Mouse (Mus musculus) erythroblast, embryonic 14.5 days (primary cell): ENCODE measurements at regions not wholly inside any gene's neighbourhood (a gene's known extent, or its start where the extent isn't known, plus 50 kb on each side); places are given as distances from the start of the nearest gene placed in this dataset.

ENCODE experiments used
- H3K27me3 ChIP-seq: 2 replicates; pipeline ENCODE4 v1.6.1; 2012; ENCODE audit warnings: inconsistent platforms; ENCODE audit not compliant: control insufficient read depth
- H3K36me3 ChIP-seq: 2 replicates; pipeline ENCODE4 v1.6.1; 2012; ENCODE audit warnings: mild to moderate bottlenecking, inconsistent platforms; ENCODE audit not compliant: control insufficient read depth
- H3K4me1 ChIP-seq: 2 replicates; pipeline ENCODE4 v1.6.1; 2012; ENCODE audit warnings: inconsistent platforms; ENCODE audit not compliant: control insufficient read depth
- H3K4me3 ChIP-seq: replicated peaks from 2 replicates; pipeline ENCODE3; 2012; ENCODE audit warnings: moderate library complexity, mild to moderate bottlenecking, inconsistent platforms
- H3K9me3 ChIP-seq: 2 replicates; pipeline ENCODE4 v1.6.1; 2012; ENCODE audit warnings: low read length, inconsistent platforms, mixed read lengths; ENCODE audit not compliant: control insufficient read depth
- GATA1 ChIP-seq: IDR thresholded peaks from 2 replicates; pipeline ENCODE4 v1.6.1; 2012; ENCODE audit warnings: low read length, inconsistent platforms, mixed read lengths
- TAL1 ChIP-seq: IDR thresholded peaks from 3 replicates; pipeline ENCODE4 v1.6.1; 2012; ENCODE audit warnings: low read length, inconsistent platforms, mixed read lengths

GRCm38 (mm10) chr2:19744986-19745660 is 87.6 kb downstream of the Otud1 start:
- Histone ChIP-seq H3K27me3 (no peaks in the 10 kb centered on the region), H3K4me3 (no peak overlapping the region), H3K36me3 (no peaks in the 10 kb centered on the region), H3K9me3 (peaks cover 4% of the 10 kb centered on the region), H3K4me1 (no peaks in the 10 kb centered on the region)
- TF ChIP-seq TAL1 (no peak), GATA1 (no peak)

- TF ChIP-seq GATA1 (no peak), TAL1 (no peak)
These were observed 95.2 kb downstream of the Otud1 start for GRCm38 (mm10) chr2:19752753-19753152.

GRCm38 (mm10) chr2:19753479-19753878 is 95.9 kb downstream of the Otud1 start:
- Histone ChIP-seq H3K36me3 (no peaks in the 10 kb centered on the region), H3K9me3 (no peaks in the 10 kb centered on the region), H3K4me3 (no peak overlapping the region), H3K4me1 (no peaks in the 10 kb centered on the region), H3K27me3 (no peaks in the 10 kb centered on the region)
- no peak for TF ChIP-seq TAL1
- TF ChIP-seq GATA1 = no peak

More at GRCm38 (mm10) chr2:19752753-19753152, 95.2 kb downstream of the Otud1 start:
- Histone ChIP-seq H3K4me1 (no peaks in the 10 kb centered on the region), H3K27me3 (no peaks in the 10 kb centered on the region), H3K36me3 (no peaks in the 10 kb centered on the region), H3K4me3 (no peak overlapping the region), H3K9me3 (no peaks in the 10 kb centered on the region)

- no peaks in the 10 kb centered on the region for H3K36me3 ChIP-seq
- no peak for TF ChIP-seq TAL1
- TF ChIP-seq GATA1 = no peak
- no peak overlapping the region for H3K4me3 ChIP-seq
These were observed 100.4 kb downstream of the Otud1 start for GRCm38 (mm10) chr2:19757910-19758309.

GRCm38 (mm10) chr2:19759169-19759568 is 101.6 kb downstream of the Otud1 start:
- TF ChIP-seq GATA1 (no peak), TAL1 (no peak)
- no peaks in the 10 kb centered on the region for H3K4me1 ChIP-seq

More at GRCm38 (mm10) chr2:19757910-19758309, 100.4 kb downstream of the Otud1 start:
- H3K27me3 ChIP-seq = no peaks in the 10 kb centered on the region
- no peaks in the 10 kb centered on the region for H3K4me1 ChIP-seq
- no peaks in the 10 kb centered on the region for H3K9me3 ChIP-seq

GRCm38 (mm10) chr2:19759577-19759976 is 102.0 kb downstream of the Otud1 start:
- TF ChIP-seq TAL1 (no peak), GATA1 (no peak)
- no peak overlapping the region for H3K4me3 ChIP-seq
- no peaks in the 10 kb centered on the region for H3K36me3 ChIP-seq
- no peaks in the 10 kb centered on the region for H3K9me3 ChIP-seq
- H3K4me1 ChIP-seq = no peaks in the 10 kb centered on the region
- H3K27me3 ChIP-seq = no peaks in the 10 kb centered on the region

More at GRCm38 (mm10) chr2:19759169-19759568, 101.6 kb downstream of the Otud1 start:
- H3K27me3 ChIP-seq = no peaks in the 10 kb centered on the region
- no peak overlapping the region for H3K4me3 ChIP-seq
- no peaks in the 10 kb centered on the region for H3K9me3 ChIP-seq
- H3K36me3 ChIP-seq = no peaks in the 10 kb centered on the region

- no peaks in the 10 kb centered on the region for H3K36me3 ChIP-seq
- TF ChIP-seq TAL1 (no peak), GATA1 (no peak)
- no peak overlapping the region for H3K4me3 ChIP-seq
- no peaks in the 10 kb centered on the region for H3K27me3 ChIP-seq
- no peaks in the 10 kb centered on the region for H3K4me1 ChIP-seq
- no peaks in the 10 kb centered on the region for H3K9me3 ChIP-seq
These were observed 105.4 kb downstream of the Otud1 start for GRCm38 (mm10) chr2:19762996-19763395.

GRCm38 (mm10) chr2:19784913-19785312 is 124.7 kb upstream of the Etl4 start:
- Histone ChIP-seq H3K36me3 (no peaks in the 10 kb centered on the region), H3K4me1 (no peaks in the 10 kb centered on the region), H3K4me3 (no peak overlapping the region), H3K9me3 (no peaks in the 10 kb centered on the region), H3K27me3 (no peaks in the 10 kb centered on the region)
- TF ChIP-seq TAL1 (no peak), GATA1 (no peak)

GRCm38 (mm10) chr2:19785663-19786260 is 123.8 kb upstream of the Etl4 start:
- no peaks in the 10 kb centered on the region for H3K4me1 ChIP-seq
- no peaks in the 10 kb centered on the region for H3K9me3 ChIP-seq
- no peak overlapping the region for H3K4me3 ChIP-seq
- no peaks in the 10 kb centered on the region for H3K36me3 ChIP-seq
- H3K27me3 ChIP-seq = no peaks in the 10 kb centered on the region
- no peak for TF ChIP-seq GATA1
- no peak for TF ChIP-seq TAL1
